Mouse (Mus musculus): Measurements from ENCODE around the gene Cers2. TPM values are rescaled to one million over a fixed set of nuclear protein-coding genes. Genes with fewer than 3 reads are reported as not detected.
"Not testable (repeated sequence)": the region's sequence is repeated elsewhere in the genome, so short reads cannot be mapped to it uniquely, and the experiment has no call there.

Cers2 gene
- total and polyA plus RNA-seq, 3 experiments, result 70.6 to 105 (median 89.8) TPM

GRCm38 (mm10) chr3:95337345-95337744, 22.8 kb downstream of the Cers2 start:
- no peaks in the 10 kb centered on the region for H3K27me3 ChIP-seq (replicated peaks)
- no peaks in the 10 kb centered on the region for H3K79me2 ChIP-seq (replicated peaks; ENCODE audit: control insufficient read depth, extremely low read depth, insufficient read depth, poor library complexity, severe bottlenecking)
- H3K36me3 ChIP-seq (replicated peaks in 1 of 2; ENCODE audit: control insufficient read depth in 1 of 2, insufficient read depth in 1 of 2, low read length in 1 of 2), result peaks cover 75 to 94% of the 10 kb centered on the region in 2 experiments
- DNase-seq (ENCODE audit: extremely low read depth), result no peak
- H3K27ac ChIP-seq (ENCODE audit: insufficient read depth, low read depth), result no peak overlapping the region
- H3K9me3 ChIP-seq (replicated peaks; ENCODE audit: low read length), result no peaks in the 10 kb centered on the region
- dilution Hi-C loops (cut with MboI; ENCODE audit: extremely low pct_ligation_motif_present, extremely low pct_unique_long_range_greater_than_20kb, low sequenced_read_pairs) (no loop called here), in situ Hi-C loops (cut with MboI; ENCODE audit: low pct_ligation_motif_present, low pct_unique_long_range_greater_than_20kb, low sequenced_read_pairs) (loop anchor here (10.0 kb wide), 1 partner anchor 127 kb away; no protein-coding TSS in a partner anchor)
- TF ChIP-seq ZMIZ1 (IDR thresholded peaks at IDR 0.05; ENCODE audit: low read depth, low read length) (no peak), TBP (conservative IDR thresholded peaks at IDR 0.05; ENCODE audit: low read depth, low read length) (no peak), JUND (conservative IDR thresholded peaks at IDR 0.05; ENCODE audit: low read depth, low read length) (no peak), HCFC1 (IDR thresholded peaks at IDR 0.05; ENCODE audit: low read depth, low read length) (no peak), ZNF384 (IDR thresholded peaks at IDR 0.05; ENCODE audit: low read depth, low read length) (no peak), ZC3H11A (IDR thresholded peaks at IDR 0.05; ENCODE audit: low read depth, low read length) (no peak), PAX5 (IDR thresholded peaks at IDR 0.05; ENCODE audit: low read length) (no peak), SIN3A (IDR thresholded peaks at IDR 0.05; ENCODE audit: low read length) (no peak), CHD1 (IDR thresholded peaks at IDR 0.05; ENCODE audit: low read depth, low read length) (no peak), EP300 (IDR thresholded peaks at IDR 0.05; ENCODE audit: low read length) (no peak), MAX (IDR thresholded peaks at IDR 0.05; ENCODE audit: low read length) (no peak), MYC (IDR thresholded peaks at IDR 0.05; ENCODE audit: low read depth, low read length) (no peak), SMC3 (IDR thresholded peaks at IDR 0.05; ENCODE audit: low read depth, low read length) (no peak)
- no peaks in the 10 kb centered on the region for H3K4me1 ChIP-seq (ENCODE audit: control insufficient read depth in 1 of 2, insufficient read depth in 2 of 2)
- no peak overlapping the region for H3K9ac ChIP-seq (ENCODE audit: insufficient read depth, low read depth)
- no peak overlapping the region for H3K4me2 ChIP-seq (ENCODE audit: insufficient read depth, low read depth, poor library complexity, severe bottlenecking)
- no peak overlapping the region for H3K4me3 ChIP-seq (replicated peaks in 1 of 3; ENCODE audit: low read depth in 2 of 3, low read length in 2 of 3, poor library complexity in 1 of 3)

GRCm38 (mm10) chr3:95338251-95338650, 23.7 kb downstream of the Cers2 start:
- TF ChIP-seq JUN (IDR thresholded peaks at IDR 0.05; ENCODE audit: insufficient read depth, low read depth, low read length) (no peak), TCF12 (IDR thresholded peaks at IDR 0.05; ENCODE audit: low read depth, low read length) (no peak), MXI1 (IDR thresholded peaks at IDR 0.05; ENCODE audit: low read depth, low read length) (no peak), HCFC1 (IDR thresholded peaks at IDR 0.05; ENCODE audit: low read depth, low read length) (no peak), BHLHE40 (IDR thresholded peaks at IDR 0.05; ENCODE audit: low read depth, low read length) (no peak), POLR2AphosphoS2 (IDR thresholded peaks at IDR 0.05; ENCODE audit: low read depth, low read length) (no peak), UBTF (IDR thresholded peaks at IDR 0.05; ENCODE audit: low read depth, low read length) (no peak), ZNF384 (IDR thresholded peaks at IDR 0.05; ENCODE audit: low read depth, low read length) (no peak), GABPA (IDR thresholded peaks at IDR 0.05; ENCODE audit: insufficient replicate concordance, low read depth, low read length) (no peak), TBP (conservative IDR thresholded peaks at IDR 0.05; ENCODE audit: low read depth, low read length) (no peak), USF2 (conservative IDR thresholded peaks at IDR 0.05; ENCODE audit: low read depth, low read length) (no peak)
- in situ Hi-C loops (cut with MboI; ENCODE audit: low pct_ligation_motif_present, low pct_unique_long_range_greater_than_20kb, low sequenced_read_pairs), result loop anchor here (10.0 kb wide), 1 partner anchor 127 kb away; no protein-coding TSS in a partner anchor
- no peaks in the 10 kb centered on the region for H3K79me2 ChIP-seq (replicated peaks; ENCODE audit: control insufficient read depth, extremely low read depth, insufficient read depth, poor library complexity, severe bottlenecking)
- H3K4me3 ChIP-seq (replicated peaks in 1 of 3; ENCODE audit: low read depth in 2 of 3, low read length in 2 of 3, poor library complexity in 1 of 3), result no peak overlapping the region
- dilution Hi-C loops (cut with MboI; ENCODE audit: extremely low pct_ligation_motif_present, extremely low pct_unique_long_range_greater_than_20kb, low sequenced_read_pairs), result no loop called here
- no peaks in the 10 kb centered on the region for H3K27me3 ChIP-seq (replicated peaks)
- no peak overlapping the region for H3K27ac ChIP-seq (ENCODE audit: insufficient read depth, low read depth)
- H3K4me2 ChIP-seq (ENCODE audit: insufficient read depth, low read depth, poor library complexity, severe bottlenecking), result no peak overlapping the region
- no peak overlapping the region for H3K9ac ChIP-seq (ENCODE audit: insufficient read depth, low read depth)
- peaks cover 78 to 96% of the 10 kb centered on the region in 2 experiments for H3K36me3 ChIP-seq (replicated peaks in 1 of 2; ENCODE audit: control insufficient read depth in 1 of 2, insufficient read depth in 1 of 2, low read length in 1 of 2)
- H3K9me3 ChIP-seq (replicated peaks; ENCODE audit: low read length), result no peaks in the 10 kb centered on the region
- H3K4me1 ChIP-seq (ENCODE audit: control insufficient read depth in 1 of 2, insufficient read depth in 2 of 2), result no peaks in the 10 kb centered on the region
- no peak for DNase-seq (ENCODE audit: extremely low read depth)

- H3K4me2 ChIP-seq (ENCODE audit: insufficient read depth, low read depth, poor library complexity, severe bottlenecking); H3K4me3 ChIP-seq (replicated peaks in 1 of 3; ENCODE audit: low read depth in 2 of 3, low read length in 2 of 3, poor library complexity in 1 of 3); H3K27me3 ChIP-seq (replicated peaks); H3K4me1 ChIP-seq (ENCODE audit: control insufficient read depth in 1 of 2, insufficient read depth in 2 of 2); H3K79me2 ChIP-seq (replicated peaks; ENCODE audit: control insufficient read depth, extremely low read depth, insufficient read depth, poor library complexity, severe bottlenecking); H3K9me3 ChIP-seq (replicated peaks; ENCODE audit: low read length); dilution Hi-C loops (cut with MboI; ENCODE audit: extremely low pct_ligation_motif_present, extremely low pct_unique_long_range_greater_than_20kb, low sequenced_read_pairs); H3K27ac ChIP-seq (ENCODE audit: insufficient read depth, low read depth); DNase-seq (ENCODE audit: extremely low read depth); H3K9ac ChIP-seq (ENCODE audit: insufficient read depth, low read depth); in situ Hi-C loops (cut with MboI; ENCODE audit: low pct_ligation_motif_present, low pct_unique_long_range_greater_than_20kb, low sequenced_read_pairs): not testable (repeated sequence)
- peaks cover 68 to 88% of the 10 kb centered on the region in 2 experiments for H3K36me3 ChIP-seq (replicated peaks in 1 of 2; ENCODE audit: control insufficient read depth in 1 of 2, insufficient read depth in 1 of 2, low read length in 1 of 2)
Measured at GRCm38 (mm10) chr3:95343356-95344000, 28.9 kb downstream of the Cers2 start.
